In genomic region chr3:34465040-34465831, GRCm38 (mm10) we compare ENCODE assay signal across 14 mouse cellular contexts.
DNase-seq lines count a peak whose midpoint lies in the region; ATAC-seq lines count a peak whose summit lies in the region.
"Had no signal": no experiment of that assay in that cellular context is flagged by ENCODE, and none has a peak within 500 bp of the region (broad histone marks: within the 10 kb centered on the region; RNA-seq: fewer than 3 reads in every experiment).

No protein-coding gene starts in this region.

- intact Hi-C loops in heart, postnatal 25 days (cut with DNase I): no loop called here

- no peaks in the 10 kb centered on the region for H3K9me3 ChIP-seq in forebrain, embryonic 13.5 days (replicated peaks)
- H3K9me3 ChIP-seq in midbrain, embryonic 14.5 days (ENCODE audit: control insufficient read depth, low read length): no peaks in the 10 kb centered on the region
- H3K9me3 ChIP-seq: embryonic facial prominence, embryonic 15.5 days; heart, embryonic 10.5 days; limb, embryonic 12.5 days had no signal

- H3K4me2 ChIP-seq in forebrain, embryonic 13.5 days: peak overlapping the region; percentile 46
- peak overlapping the region; percentile 8 for H3K4me2 ChIP-seq in midbrain, embryonic 14.5 days (ENCODE audit: low read length)
- H3K4me2 ChIP-seq: embryonic facial prominence, embryonic 15.5 days; limb, embryonic 12.5 days had no signal

- H3K27me3 ChIP-seq in forebrain, embryonic 13.5 days: no peaks in the 10 kb centered on the region
- 0 out of 2 replicates have a peak, but pooled peaks cover 2% of the 10 kb centered on the region for H3K27me3 ChIP-seq in midbrain, embryonic 14.5 days (ENCODE audit: control insufficient read depth, insufficient read depth, low read length)
- H3K27me3 ChIP-seq: embryonic facial prominence, embryonic 15.5 days; limb, embryonic 12.5 days had no signal

- peak overlapping the region; percentile 16; the same call in 1 of the 2 replicates for H3K9ac ChIP-seq in forebrain, embryonic 13.5 days
- no peak overlapping the region for H3K9ac ChIP-seq in midbrain, embryonic 14.5 days (replicated peaks; ENCODE audit: low read length)
- H3K9ac ChIP-seq: embryonic facial prominence, embryonic 15.5 days; limb, embryonic 12.5 days had no signal

- H3K4me1 ChIP-seq in forebrain, embryonic 13.5 days: peaks cover 29% of the 10 kb centered on the region
- H3K4me1 ChIP-seq in midbrain, embryonic 14.5 days (ENCODE audit: control insufficient read depth, insufficient read depth, low read length): peaks cover 13% of the 10 kb centered on the region
- H3K4me1 ChIP-seq: embryonic facial prominence, embryonic 15.5 days; heart, embryonic 10.5 days; limb, embryonic 12.5 days had no signal

- WGBS in forebrain, embryonic 13.5 days: 22% methylated on average over 17 of the region's 17 CpGs
- 45% methylated on average over 17 of the region's 17 CpGs for WGBS in midbrain, embryonic 14.5 days

- no peak for ATAC-seq in cerebellum, adult (ENCODE audit: insufficient number of reproducible peaks, low FRiP score, low TSS enrichment)
- peak; percentile 93 for ATAC-seq in forebrain, embryonic 13.5 days
- peak; percentile 76; the same call in 1 of the 2 replicates for ATAC-seq in midbrain, embryonic 14.5 days (ENCODE audit: low FRiP score, low TSS enrichment)

- H3K4me3 ChIP-seq in forebrain, embryonic 13.5 days: no peak overlapping the region
- H3K4me3 ChIP-seq in midbrain, embryonic 14.5 days (replicated peaks; ENCODE audit: low read depth, low read length): no peak overlapping the region
- H3K4me3 ChIP-seq: embryonic facial prominence, embryonic 15.5 days; heart, embryonic 10.5 days; limb, embryonic 12.5 days had no signal

- peak; percentile 15 to 18 for DNase-seq in cerebellum, adult 18-20 months
- peak; percentile 90 for DNase-seq in Muller cell, postnatal 12 days (ENCODE audit: inconsistent ontology term)
- peak; percentile 68 for DNase-seq in midbrain, embryonic 14.5 days
- no peak for DNase-seq in adrenal gland, postnatal 14 days
- no peak for DNase-seq in thymus, postnatal 10 days (ENCODE audit: low spot score in 2 of 2)
- no peak for DNase-seq in heart, postnatal 25 days (ENCODE audit: low spot score)
- DNase-seq: lung, postnatal 4 days; right cerebral cortex, adult 18-20 months had no signal

- no peaks in the 10 kb centered on the region for H3K36me3 ChIP-seq in forebrain, embryonic 13.5 days (ENCODE audit: poor library complexity, severe bottlenecking)
- H3K36me3 ChIP-seq in midbrain, embryonic 14.5 days (ENCODE audit: control insufficient read depth, insufficient read depth, low read length): no peaks in the 10 kb centered on the region
- H3K36me3 ChIP-seq: embryonic facial prominence, embryonic 15.5 days; heart, embryonic 10.5 days; limb, embryonic 12.5 days had no signal

- peak overlapping the region; percentile 86 for H3K27ac ChIP-seq in forebrain, embryonic 13.5 days
- H3K27ac ChIP-seq in midbrain, embryonic 14.5 days (replicated peaks; ENCODE audit: low read depth, low read length): 0 out of 2 replicates have a peak overlapping the region, but pooled peaks have one; percentile 45
- H3K27ac ChIP-seq: embryonic facial prominence, embryonic 15.5 days; heart, embryonic 10.5 days; kidney, postnatal 0 days; limb, embryonic 12.5 days had no signal

Comparison
In these comparisons a context has a peak if more than half of its experiments do, and no peak if none do; other contexts are left out.
1. DNase-seq: peak in cerebellum, adult 18-20 months (2 of 2), Muller cell, postnatal 12 days (single experiment) and midbrain, embryonic 14.5 days (single experiment); none in adrenal gland, postnatal 14 days (single experiment), thymus, postnatal 10 days (0 of 2) and heart, postnatal 25 days (single experiment).